Mouse (Mus musculus): Measurements from ENCODE around the gene Ppif.

GRCm38 (mm10) chr14:25679625-25680024 is 14.3 kb upstream of the Ppif start:
- TF ChIP-seq CTCF (IDR thresholded peaks at IDR 0.05; ENCODE audit: borderline replicate concordance, insufficient read depth, low read length) (no peak), POLR2A (IDR thresholded peaks at IDR 0.05; ENCODE audit: low read depth, low read length) (no peak)
